Mouse (Mus musculus) erythroblast, embryonic 14.5 days (primary cell): ENCODE measurements around the gene Large2. TPM values are rescaled to one million over a fixed set of nuclear protein-coding genes. Genes with fewer than 3 reads are reported as not detected.

Experiments used
- H3K27me3 ChIP-seq: 2 replicates; pipeline ENCODE4 v1.6.1; 2012; ENCODE audit warnings: inconsistent platforms; ENCODE audit not compliant: control insufficient read depth
- H3K36me3 ChIP-seq: 2 replicates; pipeline ENCODE4 v1.6.1; 2012; ENCODE audit warnings: mild to moderate bottlenecking, inconsistent platforms; ENCODE audit not compliant: control insufficient read depth
- H3K4me1 ChIP-seq: 2 replicates; pipeline ENCODE4 v1.6.1; 2012; ENCODE audit warnings: inconsistent platforms; ENCODE audit not compliant: control insufficient read depth
- H3K4me3 ChIP-seq: replicated peaks from 2 replicates; pipeline ENCODE3; 2012; ENCODE audit warnings: moderate library complexity, mild to moderate bottlenecking, inconsistent platforms
- H3K9me3 ChIP-seq: 2 replicates; pipeline ENCODE4 v1.6.1; 2012; ENCODE audit warnings: low read length, inconsistent platforms, mixed read lengths; ENCODE audit not compliant: control insufficient read depth
- GATA1 ChIP-seq: IDR thresholded peaks from 2 replicates; pipeline ENCODE4 v1.6.1; 2012; ENCODE audit warnings: low read length, inconsistent platforms, mixed read lengths
- TAL1 ChIP-seq: IDR thresholded peaks from 3 replicates; pipeline ENCODE4 v1.6.1; 2012; ENCODE audit warnings: low read length, inconsistent platforms, mixed read lengths
- polyA plus RNA-seq: library from polyadenylated mRNA; stranded (reverse); fragments of >175 nt; gene quantifications from 2 replicates; pipeline ENCODE4 v1.2.3, GENCODE M21; 2012

Gene Large2
- polyA plus RNA-seq, result 0.03 TPM in 1 of 2 replicates, not detected in the other

DNA sequence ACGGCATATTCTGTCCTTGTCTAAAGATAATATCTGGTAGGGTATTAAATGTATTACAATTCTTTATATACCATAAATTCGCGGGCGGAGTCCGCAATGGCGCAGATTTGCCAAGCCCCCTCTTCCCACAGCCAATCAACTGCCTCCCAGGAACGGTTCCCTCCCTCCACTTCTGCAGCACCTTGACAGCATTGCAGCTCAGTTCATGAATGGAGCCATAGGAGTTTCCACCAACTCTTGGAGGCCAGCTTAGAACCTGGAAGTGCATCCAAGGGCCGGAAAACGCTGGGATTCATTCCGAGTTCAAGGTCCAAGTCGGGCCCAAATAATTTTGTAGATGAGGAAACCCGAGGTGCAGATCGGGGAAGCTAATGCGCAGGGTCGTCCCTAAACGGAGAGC is at the start of gene Large2, which contains the start of gene Pex16:
Gene Large2, minus strand, starts transcription at position 356 of the 400 bp plus-strand sequence.
Gene Pex16, plus strand, starts transcription at position 163 of the 400 bp plus-strand sequence.
- H3K27me3 ChIP-seq, result peaks cover 44% of the 10 kb centered on the region
- H3K4me3 ChIP-seq, result peak within 1 kb of the TSS; percentile 81
- peaks cover 31% of the 10 kb centered on the region for H3K4me1 ChIP-seq
- no peaks in the 10 kb centered on the region for H3K9me3 ChIP-seq
- TF ChIP-seq TAL1 (no peak), GATA1 (no peak)
- H3K36me3 ChIP-seq, result peaks cover 30% of the 10 kb centered on the region

DNA sequence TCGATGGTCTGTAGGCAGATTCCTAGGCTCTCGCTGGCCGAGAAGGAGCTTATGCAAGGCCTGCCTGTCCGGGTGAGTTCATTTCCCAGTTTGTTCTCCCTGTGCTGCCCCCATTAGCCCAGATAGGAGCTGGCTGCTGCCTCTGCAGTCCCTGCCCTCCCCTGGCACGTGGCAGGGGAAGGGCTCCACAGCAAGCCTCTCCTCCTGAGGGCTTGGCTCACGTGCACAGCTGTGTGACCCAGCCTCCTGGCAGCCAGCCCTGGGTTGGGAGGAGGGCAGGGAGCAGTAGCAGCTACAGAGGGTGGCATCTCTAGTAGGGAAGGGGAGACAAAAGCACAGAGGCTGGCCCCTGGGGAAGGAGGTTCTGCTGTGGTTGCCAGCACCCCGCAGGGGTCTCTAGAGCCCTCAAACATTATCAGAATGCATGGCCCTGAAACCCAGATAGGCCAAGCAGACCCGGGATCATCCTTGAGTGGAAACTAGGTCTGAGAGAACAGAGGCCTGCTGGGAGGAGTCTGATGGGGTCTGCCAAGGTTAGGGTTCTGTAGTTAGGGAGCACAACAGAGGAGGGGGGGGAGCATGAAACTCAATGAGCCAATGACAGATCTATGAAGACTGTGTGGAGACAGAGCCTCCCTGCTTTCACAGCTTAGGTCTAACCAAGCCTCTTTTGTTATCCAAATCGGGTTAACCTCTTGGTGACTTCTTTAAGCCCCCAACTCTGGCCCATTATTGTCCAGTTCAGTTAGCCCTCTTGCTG is 49.2 kb upstream of the Large2 start:
- H3K4me1 ChIP-seq, result peaks cover 7% of the 10 kb centered on the region
- no peak overlapping the region for H3K4me3 ChIP-seq
- TF ChIP-seq TAL1, result no peak
- TF ChIP-seq GATA1, result no peak
- H3K9me3 ChIP-seq, result no peaks in the 10 kb centered on the region
- H3K36me3 ChIP-seq, result peaks cover 76% of the 10 kb centered on the region
- H3K27me3 ChIP-seq, result no peaks in the 10 kb centered on the region

DNA sequence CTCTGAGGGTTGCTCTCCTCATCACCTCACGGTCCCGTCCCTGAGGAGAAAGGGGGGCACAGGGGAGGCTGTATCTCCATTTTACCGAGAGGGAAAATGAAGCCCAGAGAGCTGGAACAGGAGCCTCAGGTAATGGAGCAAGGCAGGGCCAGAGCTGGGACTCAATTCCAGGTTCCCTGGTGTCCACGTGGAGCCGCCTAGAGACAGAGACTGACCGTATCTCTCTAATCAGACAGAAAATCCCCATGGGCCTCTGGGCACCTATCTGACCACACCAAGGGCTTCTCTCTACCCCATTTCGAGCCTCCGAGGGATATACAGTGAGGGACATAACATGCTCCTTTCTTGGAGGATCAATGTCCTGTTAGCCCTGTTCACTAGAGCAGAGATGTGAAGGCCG is 48.5 kb upstream of the Large2 start:
- peaks cover 83% of the 10 kb centered on the region for H3K36me3 ChIP-seq
- peaks cover 7% of the 10 kb centered on the region for H3K4me1 ChIP-seq
- no peaks in the 10 kb centered on the region for H3K9me3 ChIP-seq
- H3K27me3 ChIP-seq, result no peaks in the 10 kb centered on the region
- no peak overlapping the region for H3K4me3 ChIP-seq
- TF ChIP-seq GATA1 (no peak), TAL1 (no peak)

DNA sequence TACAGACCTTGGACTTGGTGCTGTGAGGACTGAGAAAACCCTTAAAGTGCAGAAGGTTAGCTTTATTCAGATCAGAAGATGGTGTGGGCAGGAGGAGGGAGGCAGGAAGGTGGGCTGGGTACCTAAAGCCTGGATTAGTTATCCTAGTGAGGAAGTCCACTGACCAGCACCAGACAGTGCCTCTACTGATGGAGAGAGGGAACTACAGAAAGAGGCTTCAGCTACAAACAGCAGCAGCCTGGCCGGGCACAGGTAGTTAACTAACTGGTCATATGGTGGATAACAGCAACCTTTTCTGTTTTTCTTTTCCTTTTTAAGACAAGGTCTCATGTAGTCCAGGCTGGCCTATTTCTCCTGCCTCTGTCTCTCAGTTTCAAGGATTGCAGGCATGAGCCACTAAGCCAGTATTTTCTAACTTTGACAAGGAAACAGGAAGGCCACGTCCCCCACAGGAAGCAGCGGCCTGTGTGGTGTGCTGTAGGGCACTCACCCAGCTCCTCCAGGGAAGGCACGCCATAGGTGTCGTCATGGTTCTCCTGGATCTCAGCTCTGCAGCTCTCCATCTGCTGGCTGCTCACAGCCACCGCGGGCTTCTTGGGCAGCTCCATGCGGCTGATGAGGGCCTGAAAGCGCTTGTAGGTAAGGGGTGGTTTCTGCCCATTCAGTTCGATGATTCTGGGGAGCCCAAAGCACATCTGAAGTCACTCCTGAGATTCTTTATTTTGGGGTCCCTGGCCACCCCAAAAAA is 47.9 kb upstream of the Large2 start:
- H3K4me1 ChIP-seq, result peaks cover 2% of the 10 kb centered on the region; the same call in 1 of the 2 replicates
- peaks cover 89% of the 10 kb centered on the region for H3K36me3 ChIP-seq
- H3K9me3 ChIP-seq, result no peaks in the 10 kb centered on the region
- no peak for TF ChIP-seq GATA1
- no peak for TF ChIP-seq TAL1
- no peaks in the 10 kb centered on the region for H3K27me3 ChIP-seq
- no peak overlapping the region for H3K4me3 ChIP-seq

GRCm38 (mm10) chr2:92421723-92422387 is 47.2 kb upstream of the Large2 start:
- Histone ChIP-seq H3K4me3 (no peak overlapping the region), H3K27me3 (no peaks in the 10 kb centered on the region), H3K9me3 (no peaks in the 10 kb centered on the region), H3K36me3 (peaks cover 96% of the 10 kb centered on the region), H3K4me1 (no peaks in the 10 kb centered on the region)
- TF ChIP-seq GATA1 (no peak), TAL1 (no peak)

DNA sequence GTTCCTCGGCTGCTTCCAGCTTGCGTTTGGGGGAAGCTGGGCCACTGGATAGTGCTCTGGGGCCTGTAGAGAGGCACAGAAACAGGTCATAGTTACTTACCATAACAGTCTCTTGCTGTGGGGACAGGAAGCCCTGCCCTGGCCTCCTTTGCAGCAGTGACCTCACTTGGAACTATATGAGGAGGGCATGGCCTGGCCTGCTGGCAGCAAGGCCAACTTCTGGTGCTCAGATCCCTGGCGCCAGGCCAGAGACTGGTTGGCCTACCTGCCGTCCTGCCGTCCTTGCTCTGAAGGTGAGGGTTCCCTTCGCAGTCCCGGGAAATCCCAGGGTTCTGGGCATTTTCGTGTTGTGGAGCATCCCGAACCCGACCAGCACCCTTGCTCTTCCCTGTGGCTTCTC is 37.0 kb upstream of the Large2 start:
- Histone ChIP-seq H3K4me1 (no peaks in the 10 kb centered on the region), H3K9me3 (no peaks in the 10 kb centered on the region), H3K27me3 (no peaks in the 10 kb centered on the region), H3K4me3 (no peak overlapping the region), H3K36me3 (peaks cover 93% of the 10 kb centered on the region)
- TF ChIP-seq TAL1 (no peak; the same call in 2 of the 3 replicates), GATA1 (no peak)

DNA sequence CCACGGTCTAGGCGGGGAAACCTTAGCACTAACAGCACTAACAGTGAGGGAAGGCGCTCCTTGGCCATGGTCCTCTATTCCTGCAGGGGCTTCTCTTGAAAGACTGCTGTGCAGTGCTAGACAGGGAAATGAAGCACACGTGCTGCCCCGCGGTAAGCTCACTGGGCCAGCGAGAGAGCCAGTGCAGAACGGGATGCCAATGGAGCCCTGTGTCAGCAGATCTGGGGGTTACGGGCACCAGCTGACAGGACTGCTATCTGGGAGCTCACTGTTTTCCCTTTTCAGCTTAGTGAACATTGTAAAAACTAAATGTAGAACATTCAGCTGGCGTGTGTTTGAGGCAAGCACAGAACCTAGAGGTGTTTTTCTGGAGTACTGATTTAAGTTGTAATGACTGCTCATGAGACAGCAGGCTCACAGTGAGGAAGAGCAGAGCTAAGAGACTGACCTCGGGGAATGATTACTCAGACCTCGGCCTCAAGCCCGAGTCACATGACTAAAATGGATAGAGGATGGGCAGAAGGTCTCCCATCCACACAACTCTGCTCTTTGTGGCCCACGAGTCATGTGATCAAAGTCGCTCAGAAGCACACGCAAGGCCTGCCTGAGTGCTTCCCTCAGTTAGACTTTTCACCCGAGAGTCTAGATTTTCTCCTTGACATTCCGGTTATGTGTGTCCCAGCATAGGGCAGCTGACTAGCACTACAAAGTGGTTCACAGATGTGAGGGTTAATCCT is 33.8 kb upstream of the Large2 start:
- H3K9me3 ChIP-seq, result no peaks in the 10 kb centered on the region
- H3K4me1 ChIP-seq, result no peaks in the 10 kb centered on the region
- H3K27me3 ChIP-seq, result no peaks in the 10 kb centered on the region
- TF ChIP-seq TAL1, result no peak
- no peak for TF ChIP-seq GATA1
- peaks cover 88% of the 10 kb centered on the region for H3K36me3 ChIP-seq
- no peak overlapping the region for H3K4me3 ChIP-seq

DNA sequence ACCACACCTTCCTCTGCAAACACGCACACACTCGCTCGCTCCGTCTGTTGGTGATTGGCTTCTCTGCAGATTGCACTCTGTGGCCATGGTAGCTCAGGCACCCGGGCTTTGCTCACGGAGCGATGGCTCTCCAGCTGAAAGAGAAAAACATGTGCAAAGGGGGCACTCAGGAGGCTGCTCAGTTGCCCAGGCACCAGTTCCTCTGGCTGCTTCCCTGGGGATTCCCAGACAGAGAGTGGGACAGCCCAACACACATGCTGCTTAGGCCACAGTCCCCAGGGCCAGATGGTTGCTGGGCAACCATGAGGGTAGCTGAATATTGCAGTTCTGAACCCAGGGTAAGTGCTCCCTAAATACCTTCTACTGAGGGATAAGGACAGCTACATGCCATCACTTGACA is 31.0 kb upstream of the Large2 start:
- H3K4me1 ChIP-seq, result no peaks in the 10 kb centered on the region; the same call in 1 of the 2 replicates
- H3K9me3 ChIP-seq, result peaks cover 1% of the 10 kb centered on the region; the same call in 1 of the 2 replicates
- H3K4me3 ChIP-seq, result no peak overlapping the region
- H3K36me3 ChIP-seq, result peaks cover 61% of the 10 kb centered on the region
- TF ChIP-seq TAL1 (no peak), GATA1 (no peak)
- H3K27me3 ChIP-seq, result peaks cover 19% of the 10 kb centered on the region
